9 mouse cellular contexts compared by ENCODE assay signal in the genomic region with DNA sequence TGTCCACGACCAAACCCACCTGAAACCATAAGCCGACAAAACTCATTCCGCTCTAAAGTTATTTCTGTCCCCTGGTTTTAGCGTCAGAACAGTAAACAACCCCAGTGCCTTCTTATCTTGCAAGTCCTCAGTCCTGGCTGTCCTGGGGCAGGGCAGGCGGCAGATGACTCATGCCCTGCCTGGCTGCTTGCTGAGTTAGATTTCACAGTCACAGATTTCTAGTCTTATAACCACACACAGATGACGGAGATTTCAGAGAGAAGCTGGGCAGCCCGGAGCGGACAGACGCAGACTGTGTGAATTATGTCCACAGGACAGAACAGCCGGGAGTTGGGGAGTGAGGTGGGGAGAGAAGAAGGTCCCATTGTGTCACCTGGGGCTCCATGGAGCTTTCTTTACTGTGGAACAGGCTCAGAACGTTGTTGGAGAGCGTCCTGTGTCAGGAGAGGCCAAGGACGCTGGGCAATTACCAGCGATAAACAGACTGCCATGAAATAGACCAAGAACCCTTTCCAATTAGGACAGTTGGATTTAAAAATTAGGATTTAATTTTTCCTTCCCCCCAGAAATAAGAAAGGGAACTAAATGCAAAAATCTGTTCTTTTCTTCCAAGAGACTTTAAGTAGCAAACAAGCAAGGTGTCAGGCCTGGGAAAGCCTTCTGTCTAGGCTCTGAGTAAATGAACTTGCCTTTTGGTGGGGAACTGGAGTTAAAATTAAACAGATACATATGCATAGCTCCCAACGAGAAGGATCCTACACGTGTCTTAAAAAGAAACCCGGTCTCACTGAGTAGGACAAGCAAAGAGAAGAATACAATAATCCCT.
DNase-seq lines count a peak whose midpoint lies in the region; ATAC-seq lines count a peak whose summit lies in the region.
"Had no signal": no experiment of that assay in that cellular context is flagged by ENCODE, and none has a peak within 500 bp of the region (broad histone marks: within the 10 kb centered on the region; RNA-seq: fewer than 3 reads in every experiment).

No protein-coding gene starts in this region.

- no peak overlapping the region for H3K9ac ChIP-seq in midbrain, embryonic 13.5 days (replicated peaks)
- H3K9ac ChIP-seq in hindbrain, embryonic 11.5 days (ENCODE audit: low read depth, low read length) = no peak overlapping the region
- no peak overlapping the region for H3K9ac ChIP-seq in hindbrain, embryonic 12.5 days
- H3K9ac ChIP-seq: limb, embryonic 13.5 days had no signal

- H3K36me3 ChIP-seq in midbrain, embryonic 13.5 days = no peaks in the 10 kb centered on the region
- H3K36me3 ChIP-seq in hindbrain, embryonic 11.5 days (ENCODE audit: control insufficient read depth, insufficient read depth, low read length) = no peaks in the 10 kb centered on the region
- no peaks in the 10 kb centered on the region for H3K36me3 ChIP-seq in hindbrain, embryonic 12.5 days
- H3K36me3 ChIP-seq: limb, embryonic 13.5 days had no signal

- H3K4me3 ChIP-seq in midbrain, embryonic 13.5 days (replicated peaks) = no peak overlapping the region
- H3K4me3 ChIP-seq in hindbrain, embryonic 11.5 days (ENCODE audit: low read depth, low read length) = no peak overlapping the region
- H3K4me3 ChIP-seq in hindbrain, embryonic 12.5 days = no peak overlapping the region
- H3K4me3 ChIP-seq: limb, embryonic 13.5 days had no signal

- no peaks in the 10 kb centered on the region for H3K27me3 ChIP-seq in midbrain, embryonic 13.5 days
- no peaks in the 10 kb centered on the region for H3K27me3 ChIP-seq in hindbrain, embryonic 11.5 days (ENCODE audit: control insufficient read depth, insufficient read depth, low read length)
- no peaks in the 10 kb centered on the region for H3K27me3 ChIP-seq in hindbrain, embryonic 12.5 days
- H3K27me3 ChIP-seq: limb, embryonic 13.5 days had no signal

- no peak overlapping the region for H3K4me2 ChIP-seq in midbrain, embryonic 13.5 days (replicated peaks)
- H3K4me2 ChIP-seq in hindbrain, embryonic 11.5 days (replicated peaks; ENCODE audit: low read depth, low read length) = no peak overlapping the region
- no peak overlapping the region for H3K4me2 ChIP-seq in hindbrain, embryonic 12.5 days (replicated peaks)
- H3K4me2 ChIP-seq: limb, embryonic 13.5 days had no signal

- H3K4me1 ChIP-seq in midbrain, embryonic 13.5 days (replicated peaks) = 0 out of 2 replicates have a peak, but pooled peaks cover 6% of the 10 kb centered on the region
- H3K4me1 ChIP-seq in hindbrain, embryonic 11.5 days (replicated peaks; ENCODE audit: control insufficient read depth, insufficient read depth, low read length) = no peaks in the 10 kb centered on the region
- H3K4me1 ChIP-seq in hindbrain, embryonic 12.5 days = no peaks in the 10 kb centered on the region
- H3K4me1 ChIP-seq: limb, embryonic 13.5 days had no signal

- ATAC-seq in midbrain, embryonic 13.5 days = no peak
- ATAC-seq in hindbrain, embryonic 11.5 days (ENCODE audit: low FRiP score) = no peak
- no peak for ATAC-seq in hindbrain, embryonic 12.5 days (ENCODE audit: low FRiP score)

- H3K9me3 ChIP-seq in midbrain, embryonic 13.5 days = no peaks in the 10 kb centered on the region
- no peaks in the 10 kb centered on the region for H3K9me3 ChIP-seq in hindbrain, embryonic 11.5 days (ENCODE audit: control insufficient read depth, low read length)
- H3K9me3 ChIP-seq in hindbrain, embryonic 12.5 days (replicated peaks) = no peaks in the 10 kb centered on the region
- H3K9me3 ChIP-seq: limb, embryonic 13.5 days had no signal

- DNase-seq in urinary bladder, adult 18-20 months (ENCODE audit: low spot score in 2 of 2) = peak; percentile 43 to 48
- DNase-seq in urinary bladder, postnatal 10 days (ENCODE audit: low spot score) = no peak
- peak; percentile 2 for DNase-seq in forelimb bud, embryonic 11.5 days (ENCODE audit: low read depth, low spot score)
- peak; percentile 54 for DNase-seq in heart, postnatal 4 days
- peak; percentile 81 for DNase-seq in yolk sac, embryonic 10.5 days (ENCODE audit: low spot score)
- no peak for DNase-seq in hindbrain, embryonic 11.5 days (ENCODE audit: low spot score)

- no peak overlapping the region for H3K27ac ChIP-seq in midbrain, embryonic 13.5 days
- H3K27ac ChIP-seq in hindbrain, embryonic 11.5 days (ENCODE audit: low read depth, low read length) = no peak overlapping the region
- H3K27ac ChIP-seq in hindbrain, embryonic 12.5 days = no peak overlapping the region
- H3K27ac ChIP-seq: limb, embryonic 13.5 days had no signal

- 56% methylated on average over 17 of the region's 17 CpGs for WGBS in midbrain, embryonic 13.5 days
- WGBS in hindbrain, embryonic 11.5 days = 64% methylated on average over 17 of the region's 17 CpGs
- WGBS in hindbrain, embryonic 12.5 days = 62% methylated on average over 17 of the region's 17 CpGs

Comparison
In these comparisons a context has a peak if more than half of its experiments do, and no peak if none do; other contexts are left out.
1. DNase-seq: peak in urinary bladder, adult 18-20 months (2 of 2), forelimb bud, embryonic 11.5 days (single experiment), heart, postnatal 4 days (single experiment) and yolk sac, embryonic 10.5 days (single experiment); none in urinary bladder, postnatal 10 days (single experiment) and hindbrain, embryonic 11.5 days (single experiment).